9 mouse cellular contexts compared by ENCODE assay signal in genomic region chr11:18874278-18875000, GRCm38 (mm10).
DNase-seq lines count a peak whose midpoint lies in the region; ATAC-seq lines count a peak whose summit lies in the region.
"Had no signal": no experiment of that assay in that cellular context is flagged by ENCODE, and none has a peak within 500 bp of the region (broad histone marks: within the 10 kb centered on the region; RNA-seq: fewer than 3 reads in every experiment).

No protein-coding gene starts in this region.

- under 1% methylated on average over 18 of the region's 18 CpGs for WGBS in forebrain, embryonic 12.5 days
- under 1% methylated on average over 18 of the region's 18 CpGs for WGBS in forebrain, embryonic 15.5 days
- under 1% methylated on average over 18 of the region's 18 CpGs for WGBS in embryonic facial prominence, embryonic 10.5 days
- WGBS in limb, embryonic 13.5 days = 1% methylated on average over 18 of the region's 18 CpGs
- WGBS in stomach, embryonic 16.5 days = 9% methylated on average over 18 of the region's 18 CpGs

- no peak overlapping the region for H3K9ac ChIP-seq in forebrain, embryonic 12.5 days
- H3K9ac ChIP-seq in forebrain, embryonic 15.5 days (replicated peaks) = no peak overlapping the region
- H3K9ac ChIP-seq in limb, embryonic 13.5 days = no peak overlapping the region
- peak overlapping the region; percentile 84 for H3K9ac ChIP-seq in stomach, embryonic 16.5 days (ENCODE audit: low read length)

- no peak overlapping the region for H3K4me3 ChIP-seq in forebrain, embryonic 12.5 days (replicated peaks)
- no peak overlapping the region for H3K4me3 ChIP-seq in forebrain, embryonic 15.5 days
- H3K4me3 ChIP-seq in embryonic facial prominence, embryonic 10.5 days = peak overlapping the region; percentile 60
- H3K4me3 ChIP-seq in limb, embryonic 13.5 days = peak overlapping the region; percentile 10; the same call in 1 of the 2 replicates
- peak overlapping the region; percentile 58 for H3K4me3 ChIP-seq in stomach, embryonic 16.5 days (replicated peaks; ENCODE audit: low read length)

- H3K9me3 ChIP-seq in forebrain, embryonic 12.5 days = no peaks in the 10 kb centered on the region
- H3K9me3 ChIP-seq in forebrain, embryonic 15.5 days = no peaks in the 10 kb centered on the region
- no peaks in the 10 kb centered on the region for H3K9me3 ChIP-seq in embryonic facial prominence, embryonic 10.5 days
- no peaks in the 10 kb centered on the region for H3K9me3 ChIP-seq in limb, embryonic 13.5 days
- H3K9me3 ChIP-seq in stomach, embryonic 16.5 days (replicated peaks; ENCODE audit: control insufficient read depth, low read length) = no peaks in the 10 kb centered on the region

- no peaks in the 10 kb centered on the region for H3K36me3 ChIP-seq in forebrain, embryonic 12.5 days (replicated peaks)
- H3K36me3 ChIP-seq in forebrain, embryonic 15.5 days = no peaks in the 10 kb centered on the region
- H3K36me3 ChIP-seq in embryonic facial prominence, embryonic 10.5 days (replicated peaks) = no peaks in the 10 kb centered on the region
- no peaks in the 10 kb centered on the region for H3K36me3 ChIP-seq in limb, embryonic 13.5 days
- no peaks in the 10 kb centered on the region for H3K36me3 ChIP-seq in stomach, embryonic 16.5 days (ENCODE audit: control insufficient read depth, insufficient read depth, low read length)

- DNase-seq in B cell, adult 2 months = peak; percentile 8 to 21
- peak; percentile 45 for DNase-seq in embryonic facial prominence, embryonic 10.5 days (ENCODE audit: low spot score)
- no peak for DNase-seq in testis, postnatal 10 days (ENCODE audit: low spot score)
- no peak for DNase-seq in spleen, postnatal 10 days (ENCODE audit: low spot score in 2 of 2)

- H3K27ac ChIP-seq in forebrain, embryonic 12.5 days = no peak overlapping the region
- H3K27ac ChIP-seq in forebrain, embryonic 15.5 days (replicated peaks) = no peak overlapping the region
- peak overlapping the region; percentile 89 for H3K27ac ChIP-seq in embryonic facial prominence, embryonic 10.5 days (replicated peaks)
- no peak overlapping the region for H3K27ac ChIP-seq in limb, embryonic 13.5 days
- peak overlapping the region; percentile 97 for H3K27ac ChIP-seq in stomach, embryonic 16.5 days (ENCODE audit: low read length)

- peaks cover 62% of the 10 kb centered on the region for H3K4me1 ChIP-seq in forebrain, embryonic 12.5 days
- H3K4me1 ChIP-seq in forebrain, embryonic 15.5 days = peaks cover 45% of the 10 kb centered on the region
- H3K4me1 ChIP-seq in embryonic facial prominence, embryonic 10.5 days = peaks cover 69% of the 10 kb centered on the region
- H3K4me1 ChIP-seq in limb, embryonic 13.5 days = peaks cover 16% of the 10 kb centered on the region
- peaks cover 11% of the 10 kb centered on the region; the same call in 1 of the 2 replicates for H3K4me1 ChIP-seq in stomach, embryonic 16.5 days (ENCODE audit: control insufficient read depth, insufficient read depth, low read length)

- peak overlapping the region; percentile 31 for H3K4me2 ChIP-seq in forebrain, embryonic 12.5 days
- H3K4me2 ChIP-seq in forebrain, embryonic 15.5 days (replicated peaks) = no peak overlapping the region
- H3K4me2 ChIP-seq in limb, embryonic 13.5 days (replicated peaks) = peak overlapping the region; percentile 42
- peak overlapping the region; percentile 87 for H3K4me2 ChIP-seq in stomach, embryonic 16.5 days (ENCODE audit: low read depth, low read length)

- peaks cover 58% of the 10 kb centered on the region for H3K27me3 ChIP-seq in forebrain, embryonic 12.5 days
- H3K27me3 ChIP-seq in forebrain, embryonic 15.5 days = peaks cover 52% of the 10 kb centered on the region
- peaks cover 75% of the 10 kb centered on the region for H3K27me3 ChIP-seq in embryonic facial prominence, embryonic 10.5 days (replicated peaks; ENCODE audit: low read depth, poor library complexity, severe bottlenecking)
- peaks cover 65% of the 10 kb centered on the region for H3K27me3 ChIP-seq in limb, embryonic 13.5 days
- H3K27me3 ChIP-seq in stomach, embryonic 16.5 days (ENCODE audit: control insufficient read depth, insufficient read depth, low read length) = no peaks in the 10 kb centered on the region
- H3K27me3 ChIP-seq: CH12.LX had no signal

- ATAC-seq in forebrain, embryonic 12.5 days (ENCODE audit: low FRiP score) = no peak
- no peak for ATAC-seq in forebrain, embryonic 15.5 days (replicated peaks)
- ATAC-seq in limb, embryonic 13.5 days (ENCODE audit: low FRiP score, low read depth) = no peak
- no peak for ATAC-seq in stomach, embryonic 16.5 days (ENCODE audit: insufficient read depth, low FRiP score)

Comparison
In these comparisons a context has a peak if more than half of its experiments do, and no peak if none do; other contexts are left out.
1. H3K27ac ChIP-seq: peak in embryonic facial prominence, embryonic 10.5 days (single experiment) and stomach, embryonic 16.5 days (single experiment); none in forebrain, embryonic 12.5 days (single experiment), forebrain, embryonic 15.5 days (single experiment) and limb, embryonic 13.5 days (single experiment).
2. H3K4me3 ChIP-seq: peak in embryonic facial prominence, embryonic 10.5 days (single experiment), limb, embryonic 13.5 days (single experiment) and stomach, embryonic 16.5 days (single experiment); none in forebrain, embryonic 12.5 days (single experiment) and forebrain, embryonic 15.5 days (single experiment).
3. DNase-seq: peak in B cell, adult 2 months (2 of 2) and embryonic facial prominence, embryonic 10.5 days (single experiment); none in testis, postnatal 10 days (single experiment) and spleen, postnatal 10 days (0 of 2).